Mouse (Mus musculus): ENCODE measurements around the gene Uqcr11. TPM values are rescaled to one million over a fixed set of nuclear protein-coding genes. Genes with fewer than 3 reads are reported as not detected.

Uqcr11 gene
- total RNA-seq, 1 experiment = 995 TPM

DNA sequence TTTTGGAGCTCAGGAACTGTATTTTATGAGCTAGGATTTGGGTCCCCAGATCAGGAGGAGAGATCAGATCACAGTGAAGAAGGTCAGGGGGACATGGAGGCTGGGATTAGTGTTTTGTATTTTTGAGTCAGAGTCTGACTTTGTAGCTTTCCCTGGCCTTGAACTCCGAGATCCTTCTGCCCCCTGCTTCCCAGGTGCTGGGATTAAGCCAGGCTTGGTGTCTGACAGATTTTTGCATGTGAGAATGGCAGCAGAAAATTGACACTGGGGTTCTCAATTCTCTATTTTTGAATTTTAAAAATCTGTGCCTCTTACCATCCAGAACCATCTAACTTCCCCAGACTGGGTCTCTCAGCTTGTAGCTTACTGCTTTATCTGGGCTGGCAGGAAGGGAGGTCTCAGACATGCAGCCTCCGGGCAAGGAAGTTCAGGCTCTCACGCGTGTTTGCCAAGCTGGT lies 5.9 kb downstream of the Uqcr11 start:
- peaks cover 32% of the 10 kb centered on the region for H3K36me3 ChIP-seq (ENCODE audit: control insufficient read depth, insufficient read depth, low read length, poor library complexity, severe bottlenecking)
- H3K9ac ChIP-seq (ENCODE audit: insufficient read depth, low read depth, low read length, poor library complexity, severe bottlenecking) = peak overlapping the region; percentile 66; the same call in 1 of the 2 replicates
- in situ Hi-C loops (cut with MboI; ENCODE audit: low sequenced_read_pairs in 2 of 2, unreplicated experiment in 2 of 2) = no loop called here
- no peak for TF ChIP-seq MAFK (IDR thresholded peaks at IDR 0.05; ENCODE audit: insufficient read depth, low read depth, low read length)
- no peak for TF ChIP-seq CHD2 (IDR thresholded peaks at IDR 0.05; ENCODE audit: low read depth, low read length)
- TF ChIP-seq ZC3H11A (IDR thresholded peaks at IDR 0.05; ENCODE audit: borderline replicate concordance, low read depth, low read length) = no peak
- TF ChIP-seq HCFC1 (IDR thresholded peaks at IDR 0.05; ENCODE audit: borderline replicate concordance, insufficient read depth, low read length) = no peak
- no peak for TF ChIP-seq ZNF384 (IDR thresholded peaks at IDR 0.05; ENCODE audit: low read depth, low read length)
- peak overlapping the region; percentile 52 to 88; a peak in 3 of 4 replicates for H3K4me3 ChIP-seq (ENCODE audit: insufficient read depth in 1 of 2, low read depth in 1 of 2, low read length in 2 of 2, poor library complexity in 1 of 2, severe bottlenecking in 1 of 2)
- no peaks in the 10 kb centered on the region for H3K9me3 ChIP-seq (ENCODE audit: control insufficient read depth, insufficient read depth, low read depth, low read length)
- H3K27ac ChIP-seq (ENCODE audit: insufficient read depth, low read depth, low read length, poor library complexity, severe bottlenecking) = peak overlapping the region; percentile 58; the same call in 1 of the 2 replicates
- H3K4me1 ChIP-seq (ENCODE audit: control insufficient read depth in 2 of 2, insufficient read depth in 2 of 2, low read length in 2 of 2, poor library complexity in 1 of 2) = peaks cover 0 to 20% of the 10 kb centered on the region in 2 experiments; a peak in 2 of 4 replicates
- DNase-seq (ENCODE audit: low read depth, low spot score) = no peak

DNA sequence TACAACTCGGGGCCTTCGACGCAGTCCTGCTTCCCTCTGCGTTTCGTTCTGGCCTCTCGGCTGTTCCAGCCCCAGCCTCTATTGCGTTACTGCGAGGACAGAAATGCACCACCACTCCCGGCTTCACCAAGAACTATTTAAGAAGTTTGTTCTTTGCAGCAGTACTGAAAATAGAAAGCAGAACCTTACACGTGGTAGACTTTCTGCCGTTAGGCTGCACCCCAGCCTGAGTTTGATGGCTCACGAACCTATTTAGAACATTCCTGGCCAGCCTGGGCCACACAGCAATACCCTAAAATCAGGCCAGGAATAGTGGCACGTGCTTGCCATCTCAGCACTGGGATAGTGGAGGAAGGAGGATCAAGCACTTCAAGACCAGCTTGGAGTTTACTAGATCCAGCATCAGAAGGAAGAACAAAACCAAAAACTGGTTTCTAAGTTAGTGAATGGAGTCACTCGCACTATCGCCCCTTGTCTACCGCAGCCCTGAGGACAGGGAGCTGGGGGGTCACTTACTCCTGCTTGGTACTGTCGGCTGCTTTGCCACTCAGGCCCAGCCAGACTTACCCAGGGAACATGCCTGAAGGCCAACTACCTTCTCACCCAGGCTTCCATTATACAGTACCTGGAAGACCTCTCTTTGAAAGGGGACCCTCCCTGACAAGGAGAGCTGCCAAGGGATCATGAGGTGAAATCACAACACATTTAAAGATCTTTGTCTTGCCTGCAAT lies 6.5 kb downstream of the Uqcr11 start:
- peak overlapping the region; percentile 66 for H3K9ac ChIP-seq (ENCODE audit: insufficient read depth, low read depth, low read length, poor library complexity, severe bottlenecking)
- no peak for DNase-seq (ENCODE audit: low read depth, low spot score)
- no peaks in the 10 kb centered on the region for H3K9me3 ChIP-seq (ENCODE audit: control insufficient read depth, insufficient read depth, low read depth, low read length)
- H3K36me3 ChIP-seq (ENCODE audit: control insufficient read depth, insufficient read depth, low read length, poor library complexity, severe bottlenecking) = peaks cover 32% of the 10 kb centered on the region
- in situ Hi-C loops (cut with MboI; ENCODE audit: low sequenced_read_pairs in 2 of 2, unreplicated experiment in 2 of 2) = no loop called here
- peaks cover 0 to 18% of the 10 kb centered on the region in 2 experiments; a peak in 2 of 4 replicates for H3K4me1 ChIP-seq (ENCODE audit: control insufficient read depth in 2 of 2, insufficient read depth in 2 of 2, low read length in 2 of 2, poor library complexity in 1 of 2)
- TF ChIP-seq CHD2 (IDR thresholded peaks at IDR 0.05; ENCODE audit: low read depth, low read length) (no peak), ZC3H11A (IDR thresholded peaks at IDR 0.05; ENCODE audit: borderline replicate concordance, low read depth, low read length) (no peak), HCFC1 (IDR thresholded peaks at IDR 0.05; ENCODE audit: borderline replicate concordance, insufficient read depth, low read length) (no peak), ZNF384 (IDR thresholded peaks at IDR 0.05; ENCODE audit: low read depth, low read length) (no peak), MAFK (IDR thresholded peaks at IDR 0.05; ENCODE audit: insufficient read depth, low read depth, low read length) (no peak)
- peak overlapping the region; percentile 52 to 88 for H3K4me3 ChIP-seq (ENCODE audit: insufficient read depth in 1 of 2, low read depth in 1 of 2, low read length in 2 of 2, poor library complexity in 1 of 2, severe bottlenecking in 1 of 2)
- peak overlapping the region; percentile 58 for H3K27ac ChIP-seq (ENCODE audit: insufficient read depth, low read depth, low read length, poor library complexity, severe bottlenecking)

DNA sequence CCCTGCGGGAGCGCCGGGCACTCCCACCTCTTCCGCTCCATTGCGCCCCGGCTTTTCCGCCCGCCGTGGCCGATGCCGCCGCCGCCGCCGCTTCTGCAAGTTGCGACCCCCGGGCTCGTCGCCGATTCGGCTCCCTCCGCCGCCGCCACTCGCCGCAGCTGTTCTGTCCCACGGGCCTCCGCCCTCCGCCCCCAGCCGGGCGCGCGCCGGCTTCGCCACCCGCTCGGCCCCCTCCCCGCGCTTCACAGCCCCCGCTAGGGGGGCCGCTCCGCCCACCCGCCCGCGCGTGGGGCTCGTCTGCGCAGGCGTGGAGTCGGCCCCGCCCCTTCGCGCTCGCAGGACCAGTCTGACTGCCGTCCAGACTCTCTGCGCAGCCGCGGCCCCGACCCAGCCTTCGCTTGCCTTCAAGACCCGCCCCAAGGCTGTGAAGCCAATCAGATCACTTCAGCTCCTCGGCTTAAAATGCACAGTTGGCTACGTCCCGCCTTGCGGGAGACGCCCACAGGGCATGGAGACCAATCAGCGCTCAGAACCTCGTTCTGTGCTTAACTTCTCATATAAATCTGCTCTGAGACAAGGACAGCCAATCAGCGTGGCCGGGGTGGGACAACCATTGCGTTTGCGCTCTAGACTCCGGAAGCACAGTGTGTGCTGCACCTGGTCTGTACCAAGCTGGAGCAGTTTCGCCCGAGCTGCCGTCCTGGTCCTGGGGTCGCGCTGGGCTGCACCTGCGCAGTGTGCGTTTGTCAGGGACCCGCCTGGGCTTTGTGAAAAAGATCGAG lies 7.2 kb downstream of the Uqcr11 start, which contains the start of gene Mbd3:
Mbd3 (minus strand) TSS at position 360 of the 782 bp plus-strand sequence.
- peak; percentile 57 for TF ChIP-seq CHD2 (IDR thresholded peaks at IDR 0.05; ENCODE audit: low read depth, low read length)
- TF ChIP-seq MAFK (IDR thresholded peaks at IDR 0.05; ENCODE audit: insufficient read depth, low read depth, low read length) = no peak
- TF ChIP-seq HCFC1 (IDR thresholded peaks at IDR 0.05; ENCODE audit: borderline replicate concordance, insufficient read depth, low read length) = peak; percentile 53; the same call in 1 of the 2 replicates
- TF ChIP-seq ZC3H11A (IDR thresholded peaks at IDR 0.05; ENCODE audit: borderline replicate concordance, low read depth, low read length) = no peak
- H3K9ac ChIP-seq (ENCODE audit: insufficient read depth, low read depth, low read length, poor library complexity, severe bottlenecking) = peak within 1 kb of the TSS; percentile 92
- in situ Hi-C loops (cut with MboI; ENCODE audit: low sequenced_read_pairs in 2 of 2, unreplicated experiment in 2 of 2) = no loop called here
- peaks cover 0 to 17% of the 10 kb centered on the region in 2 experiments; a peak in 2 of 4 replicates for H3K4me1 ChIP-seq (ENCODE audit: control insufficient read depth in 2 of 2, insufficient read depth in 2 of 2, low read length in 2 of 2, poor library complexity in 1 of 2)
- H3K36me3 ChIP-seq (ENCODE audit: control insufficient read depth, insufficient read depth, low read length, poor library complexity, severe bottlenecking) = peaks cover 37% of the 10 kb centered on the region
- no peaks in the 10 kb centered on the region for H3K9me3 ChIP-seq (ENCODE audit: control insufficient read depth, insufficient read depth, low read depth, low read length)
- H3K27ac ChIP-seq (ENCODE audit: insufficient read depth, low read depth, low read length, poor library complexity, severe bottlenecking) = peak within 1 kb of the TSS; percentile 95
- peak within 1 kb of the TSS; percentile 81 to 88 for H3K4me3 ChIP-seq (ENCODE audit: insufficient read depth in 1 of 2, low read depth in 1 of 2, low read length in 2 of 2, poor library complexity in 1 of 2, severe bottlenecking in 1 of 2)
- peak; percentile 98 for DNase-seq (ENCODE audit: low read depth, low spot score)

DNA sequence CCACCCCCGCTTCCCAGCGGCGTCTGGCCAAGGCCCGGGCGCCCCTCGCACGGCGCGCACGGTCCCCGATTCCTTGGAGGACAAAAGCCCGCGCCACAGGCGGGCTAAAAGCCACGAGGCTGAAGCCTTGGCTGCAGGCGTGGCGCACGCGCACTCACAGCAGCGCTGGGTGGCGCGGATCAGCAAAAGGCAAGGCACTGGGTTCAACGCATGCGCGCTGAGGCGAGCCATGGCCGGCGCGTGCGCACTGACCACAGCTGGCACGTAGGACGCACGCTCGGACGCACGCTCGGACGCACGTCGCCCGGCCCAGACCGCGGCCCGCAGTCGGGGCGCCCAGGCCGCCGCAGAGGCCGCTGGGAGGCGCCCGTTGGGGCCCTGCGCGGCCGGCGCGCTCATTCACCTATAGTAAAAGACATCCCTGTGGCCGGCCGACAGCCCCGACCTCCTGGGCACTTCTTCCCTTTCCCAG lies 7.9 kb downstream of the Uqcr11 start:
- H3K27ac ChIP-seq (ENCODE audit: insufficient read depth, low read depth, low read length, poor library complexity, severe bottlenecking) = peak overlapping the region; percentile 95
- H3K9ac ChIP-seq (ENCODE audit: insufficient read depth, low read depth, low read length, poor library complexity, severe bottlenecking) = peak overlapping the region; percentile 92
- no peak for TF ChIP-seq CHD2 (IDR thresholded peaks at IDR 0.05; ENCODE audit: low read depth, low read length)
- TF ChIP-seq MAFK (IDR thresholded peaks at IDR 0.05; ENCODE audit: insufficient read depth, low read depth, low read length) = peak; percentile 77
- in situ Hi-C loops (cut with MboI; ENCODE audit: low sequenced_read_pairs in 2 of 2, unreplicated experiment in 2 of 2) = no loop called here
- H3K36me3 ChIP-seq (ENCODE audit: control insufficient read depth, insufficient read depth, low read length, poor library complexity, severe bottlenecking) = peaks cover 39% of the 10 kb centered on the region
- peak overlapping the region; percentile 69 to 81 for H3K4me3 ChIP-seq (ENCODE audit: insufficient read depth in 1 of 2, low read depth in 1 of 2, low read length in 2 of 2, poor library complexity in 1 of 2, severe bottlenecking in 1 of 2)
- peaks cover 0 to 21% of the 10 kb centered on the region in 2 experiments; a peak in 2 of 4 replicates for H3K4me1 ChIP-seq (ENCODE audit: control insufficient read depth in 2 of 2, insufficient read depth in 2 of 2, low read length in 2 of 2, poor library complexity in 1 of 2)
- H3K9me3 ChIP-seq (ENCODE audit: control insufficient read depth, insufficient read depth, low read depth, low read length) = no peaks in the 10 kb centered on the region
- peak; percentile 94 for DNase-seq (ENCODE audit: low read depth, low spot score)

Data from ES-E14 (cell line).